Mouse (Mus musculus) gastrocnemius, postnatal 36 days (tissue): Measurements from ENCODE around the gene 4921504E06Rik. TPM values are rescaled to one million over a fixed set of nuclear protein-coding genes. Genes with fewer than 3 reads are reported as not detected.

ENCODE experiments used
- DNase-seq, 2 experiments: peaks; one replicate each; pipeline ENCODE4 v3.0.0; 2022
- intact Hi-C: fragments of 180-260 bp; cut with DNase I; formaldehyde crosslinking; loops from one replicate; pipeline ENCODE4 v1.15.1; 2025
- total RNA-seq, 2 experiments: library from RNA; stranded (reverse); gene quantifications; 2 replicates each; pipeline ENCODE4 v1.2.3; 2021

Gene 4921504E06Rik
- total RNA-seq, 2 experiments from 2014 or later, result not detected

GRCm38 (mm10) chr2:19512381-19512780, 41.3 kb downstream of the 4921504E06Rik start:
- intact Hi-C loops, result loop anchor here (10.0 kb wide), 1 partner anchor 392 kb away; the partner anchor contains the start of gene Etl4
- DNase-seq, result no peak

DNA sequence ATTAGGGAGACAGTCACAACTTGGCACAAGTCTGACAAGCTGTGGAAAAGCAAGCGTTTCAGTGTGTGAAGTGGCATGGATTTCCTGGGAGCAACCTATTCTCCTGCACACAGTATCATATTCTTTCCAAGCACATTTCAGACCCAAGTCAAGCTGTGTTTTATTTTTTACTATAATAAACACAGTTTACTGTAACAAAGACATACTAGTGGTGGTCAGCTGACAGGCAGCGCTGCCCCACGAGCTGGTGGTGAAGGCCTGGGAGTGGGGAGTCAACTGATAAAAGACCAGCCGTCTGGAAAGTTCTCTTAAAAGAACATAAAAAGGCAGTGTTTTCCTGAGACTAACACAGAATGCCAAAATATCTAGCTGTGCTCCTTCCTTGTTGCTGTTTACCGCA, 42.7 kb downstream of the 4921504E06Rik start:
- intact Hi-C loops, result loop anchor here (10.0 kb wide), 1 partner anchor 394 kb away; the partner anchor contains the start of gene Etl4
- DNase-seq, result no peak

DNA sequence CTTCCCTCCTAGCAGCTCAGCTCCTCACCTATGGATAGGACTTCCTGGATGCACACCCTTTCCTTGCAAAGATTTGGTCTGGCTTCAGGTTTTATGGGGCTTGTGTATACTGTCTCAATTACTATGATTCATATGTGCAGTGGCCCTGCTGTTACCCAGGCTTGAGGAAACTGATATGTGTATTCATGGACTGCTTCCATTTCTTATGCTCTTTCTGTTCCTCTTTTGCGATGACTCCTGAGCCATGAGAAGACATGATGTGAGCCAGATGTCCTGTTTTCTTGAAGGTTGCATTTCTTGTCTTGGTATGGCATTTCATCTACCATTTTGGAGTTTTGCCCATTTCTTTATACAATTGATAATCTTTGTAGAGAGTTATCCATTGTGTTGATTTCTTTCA, 48.0 kb downstream of the 4921504E06Rik start:
- intact Hi-C loops, result no loop called here
- no peak for DNase-seq

- DNase-seq, result no peak
- intact Hi-C loops, result no loop called here
Observed at GRCm38 (mm10) chr2:19490262-19490661, 63.5 kb downstream of the 4921504E06Rik start.

DNA sequence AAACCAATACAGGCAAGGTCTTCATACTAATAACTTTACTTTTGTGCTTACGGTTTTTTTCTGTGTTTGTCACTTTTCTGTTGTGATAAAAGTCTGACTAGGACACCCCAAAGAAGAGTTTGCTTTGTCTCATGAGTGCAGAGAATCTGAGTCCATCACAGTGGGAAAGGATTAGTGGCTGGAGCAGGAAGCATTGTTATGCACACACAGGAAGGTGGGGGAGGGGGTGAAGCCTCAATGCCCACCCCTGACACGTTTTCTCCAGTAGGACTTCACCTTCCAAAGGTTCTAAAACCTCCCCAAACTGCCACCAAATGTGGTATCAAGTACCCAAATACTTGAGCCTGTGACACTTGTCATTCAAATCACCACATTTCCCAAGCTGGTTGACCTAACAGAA, 91.8 kb downstream of the 4921504E06Rik start:
- intact Hi-C loops, result no loop called here
- no peak for DNase-seq

DNA sequence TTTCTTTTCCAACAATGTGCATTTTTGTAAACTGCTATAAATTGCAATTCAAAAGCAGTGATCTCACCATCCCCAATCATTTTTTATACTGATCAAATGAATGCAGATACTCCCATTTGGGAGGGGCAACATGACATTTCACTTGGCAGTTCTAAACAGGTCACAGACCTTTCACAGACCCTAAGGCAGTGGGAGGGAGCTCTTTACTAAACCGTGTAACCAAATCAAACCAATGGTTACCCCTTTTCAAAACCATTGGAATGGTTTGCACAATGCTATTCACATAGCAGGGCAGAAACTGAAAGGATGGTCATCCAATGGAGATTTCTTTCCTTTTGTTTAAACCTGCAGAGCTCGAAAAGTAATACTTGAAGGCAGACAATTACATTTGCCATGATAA, 94.9 kb downstream of the 4921504E06Rik start:
- DNase-seq, result no peak
- intact Hi-C loops, result no loop called here

- no peak for DNase-seq
- intact Hi-C loops, result no loop called here
Observed at GRCm38 (mm10) chr2:19455857-19456482, 97.7 kb downstream of the 4921504E06Rik start.

DNA sequence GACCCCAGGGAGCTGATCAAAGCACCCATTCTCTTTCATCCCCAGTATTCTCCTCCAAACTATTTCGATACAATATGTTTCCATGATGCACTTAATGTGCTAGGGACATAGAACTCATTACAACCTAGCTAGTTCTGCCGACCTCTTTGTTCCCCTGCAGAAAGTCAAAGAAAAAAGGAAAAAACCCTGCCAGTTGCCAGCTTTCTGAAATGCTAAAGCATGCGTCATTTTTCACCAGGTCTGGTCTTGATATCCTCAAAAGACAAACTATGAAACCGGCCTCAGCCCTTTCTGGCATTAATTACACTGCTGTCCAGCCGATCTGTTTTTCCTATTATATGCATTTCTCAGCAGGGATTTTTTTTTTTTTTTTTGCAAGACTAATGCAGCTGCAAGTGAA, 98.5 kb downstream of the 4921504E06Rik start:
- no peak for DNase-seq
- intact Hi-C loops, result no loop called here

DNA sequence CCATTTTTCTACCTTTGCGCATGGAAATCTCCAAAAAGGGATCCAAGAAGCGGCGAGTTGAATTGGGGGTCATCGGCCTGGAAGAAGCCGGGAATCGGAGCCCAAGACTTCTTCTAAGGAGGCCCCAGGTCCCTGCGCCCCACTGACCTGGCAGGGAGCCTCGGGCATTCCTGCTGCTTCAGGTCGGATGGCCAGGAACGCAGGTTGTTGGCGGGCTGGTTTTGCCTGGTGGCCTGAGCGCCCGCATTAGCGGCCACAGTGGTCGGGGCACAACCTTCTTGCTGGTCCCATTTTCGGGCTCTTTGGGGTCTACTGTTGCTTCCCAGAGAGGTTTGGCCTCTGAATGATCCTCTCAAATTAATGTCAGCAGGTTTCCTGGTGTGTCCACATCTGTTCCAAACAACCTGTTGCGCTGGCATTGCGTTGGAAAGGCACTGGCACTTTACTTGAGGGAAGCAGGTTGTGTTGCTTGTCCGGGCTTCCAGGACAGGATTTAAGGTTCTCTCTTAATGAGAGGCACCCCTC, 101.1 kb downstream of the 4921504E06Rik start:
- intact Hi-C loops, result no loop called here
- no peak for DNase-seq

- intact Hi-C loops, result no loop called here
Observed at GRCm38 (mm10) chr2:19449308-19449707, 104.4 kb downstream of the 4921504E06Rik start.

DNA sequence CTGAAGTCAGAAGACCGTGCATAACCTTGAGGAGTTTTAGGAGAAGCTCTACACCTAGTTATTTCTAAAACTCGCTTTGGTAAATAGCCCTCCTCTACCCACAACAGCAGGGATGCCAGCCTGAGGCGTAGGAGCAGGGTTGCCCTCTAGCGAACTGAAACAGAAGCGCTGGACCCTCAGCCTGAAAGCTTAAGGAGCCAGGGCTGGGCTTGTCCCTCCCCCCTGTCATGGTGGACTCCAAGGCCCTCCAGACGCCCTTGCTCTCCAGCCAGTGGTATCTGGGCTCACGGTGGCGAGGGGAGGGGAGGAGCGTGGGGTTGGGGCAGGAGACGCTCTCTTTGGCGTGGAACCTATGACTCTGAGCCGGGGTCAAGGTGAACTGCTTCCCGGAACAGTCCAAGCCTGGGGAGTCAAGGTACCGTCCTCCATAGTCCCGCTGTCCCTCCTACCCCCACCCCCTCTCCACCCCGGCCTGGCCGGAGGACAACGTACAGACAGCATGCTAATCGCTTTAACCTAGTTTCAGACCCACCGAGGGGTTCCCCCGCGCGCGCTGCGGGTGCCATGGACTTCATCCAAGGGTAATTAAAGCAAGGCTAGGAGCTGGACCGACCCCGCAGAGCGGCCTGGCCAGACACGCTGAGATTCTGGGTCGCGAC, 105.5 kb downstream of the 4921504E06Rik start:
- no peak for DNase-seq
- intact Hi-C loops, result no loop called here

More at GRCm38 (mm10) chr2:19449308-19449707, 104.4 kb downstream of the 4921504E06Rik start:
- no peak for DNase-seq

DNA sequence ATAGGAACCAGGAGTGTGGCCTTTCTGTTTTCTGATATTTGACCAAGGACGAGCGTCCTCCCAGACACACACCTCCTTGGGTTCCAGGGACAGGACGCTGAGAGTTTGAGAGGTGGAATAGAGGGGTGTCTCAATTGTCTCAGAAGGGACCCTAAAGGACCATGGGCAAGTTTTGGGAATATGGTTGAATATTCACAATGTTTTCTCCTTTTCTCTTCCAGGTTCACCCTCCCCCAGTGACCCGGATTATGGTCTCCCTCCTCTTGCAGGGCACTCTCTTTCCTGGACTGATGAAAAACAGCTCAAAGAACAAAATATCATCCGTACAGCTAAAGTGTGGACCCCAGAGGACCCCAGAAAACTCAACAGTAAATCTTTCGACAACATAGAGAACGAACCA, 107.0 kb downstream of the 4921504E06Rik start:
- intact Hi-C loops, result no loop called here
- no peak for DNase-seq

DNA sequence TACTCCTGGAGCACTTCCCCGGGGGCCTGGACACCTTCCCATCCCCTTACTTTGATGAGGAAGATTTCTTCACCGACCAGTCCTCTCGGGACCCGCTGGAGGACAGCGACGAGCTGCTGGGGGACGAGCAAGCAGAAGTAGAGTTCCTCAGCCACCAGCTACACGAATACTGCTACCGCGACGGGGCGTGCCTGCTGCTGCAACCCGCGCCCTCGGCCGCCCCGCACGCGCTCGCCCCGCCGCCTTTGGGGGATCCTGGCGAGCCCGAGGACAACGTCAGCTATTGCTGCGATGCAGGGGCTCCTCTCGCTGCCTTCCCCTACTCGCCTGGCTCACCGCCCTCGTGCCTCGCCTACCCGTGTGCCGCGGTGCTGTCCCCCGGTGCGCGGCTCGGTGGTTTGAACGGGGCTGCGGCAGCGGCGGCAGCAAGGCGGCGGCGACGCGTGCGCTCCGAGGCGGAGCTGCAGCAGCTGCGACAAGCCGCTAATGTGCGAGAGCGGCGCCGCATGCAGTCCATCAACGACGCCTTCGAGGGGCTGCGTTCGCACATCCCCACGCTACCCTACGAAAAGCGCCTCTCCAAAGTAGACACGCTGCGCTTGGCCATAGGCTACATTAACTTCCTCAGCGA, 107.7 kb downstream of the 4921504E06Rik start:
- intact Hi-C loops, result no loop called here
- no peak for DNase-seq

DNA sequence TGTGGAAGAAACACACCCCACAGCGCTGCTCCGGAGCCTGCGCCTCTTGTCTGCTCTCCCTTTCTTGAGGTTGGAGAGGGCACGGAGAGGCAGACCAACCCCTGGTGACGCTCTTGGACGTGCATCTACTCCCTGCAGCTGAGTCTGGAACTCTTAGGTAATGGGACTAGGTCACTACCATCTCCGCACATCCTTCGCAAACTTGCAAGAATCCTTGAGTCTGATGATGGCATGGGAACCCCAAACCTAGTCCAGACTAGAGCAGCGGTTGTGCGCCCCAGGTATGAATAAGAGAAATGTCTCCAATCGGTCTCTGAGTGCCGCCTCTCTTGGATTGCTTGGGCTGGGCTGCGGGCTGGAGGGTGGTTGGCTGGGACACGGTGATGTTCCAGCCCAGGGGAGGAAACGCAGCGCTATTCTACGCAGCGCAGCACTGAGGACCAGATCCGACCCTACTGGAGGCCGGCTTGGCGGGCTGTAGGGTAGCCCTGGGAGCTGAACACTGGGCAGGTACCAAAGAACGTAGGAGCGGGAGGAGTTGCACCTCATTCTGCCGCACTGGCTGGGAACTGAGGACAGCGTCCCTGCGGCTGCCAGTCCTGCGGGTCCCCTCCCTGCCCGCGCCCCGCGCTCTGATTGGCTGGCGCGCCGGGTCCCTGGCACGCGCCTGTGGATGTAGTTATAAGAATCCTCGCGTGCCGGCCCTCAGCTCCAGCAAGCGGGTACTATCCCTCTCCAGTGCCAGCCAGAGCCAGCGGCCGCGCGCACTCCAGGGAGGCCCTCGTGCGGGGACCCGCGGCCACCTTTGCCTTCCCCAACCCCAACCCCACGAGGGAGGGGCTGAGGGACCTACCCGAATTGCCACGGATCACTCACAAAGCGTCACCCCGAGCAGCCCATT, 108.5 kb downstream of the 4921504E06Rik start, which contains the start of gene Ptf1a:
Ptf1a (plus strand) TSS at position 733 of the 901 bp plus-strand sequence.
- no peak for DNase-seq
- intact Hi-C loops, result no loop called here

- intact Hi-C loops, result no loop called here
- no peak for DNase-seq
Observed at GRCm38 (mm10) chr2:19444346-19444745, 109.4 kb downstream of the 4921504E06Rik start.

DNA sequence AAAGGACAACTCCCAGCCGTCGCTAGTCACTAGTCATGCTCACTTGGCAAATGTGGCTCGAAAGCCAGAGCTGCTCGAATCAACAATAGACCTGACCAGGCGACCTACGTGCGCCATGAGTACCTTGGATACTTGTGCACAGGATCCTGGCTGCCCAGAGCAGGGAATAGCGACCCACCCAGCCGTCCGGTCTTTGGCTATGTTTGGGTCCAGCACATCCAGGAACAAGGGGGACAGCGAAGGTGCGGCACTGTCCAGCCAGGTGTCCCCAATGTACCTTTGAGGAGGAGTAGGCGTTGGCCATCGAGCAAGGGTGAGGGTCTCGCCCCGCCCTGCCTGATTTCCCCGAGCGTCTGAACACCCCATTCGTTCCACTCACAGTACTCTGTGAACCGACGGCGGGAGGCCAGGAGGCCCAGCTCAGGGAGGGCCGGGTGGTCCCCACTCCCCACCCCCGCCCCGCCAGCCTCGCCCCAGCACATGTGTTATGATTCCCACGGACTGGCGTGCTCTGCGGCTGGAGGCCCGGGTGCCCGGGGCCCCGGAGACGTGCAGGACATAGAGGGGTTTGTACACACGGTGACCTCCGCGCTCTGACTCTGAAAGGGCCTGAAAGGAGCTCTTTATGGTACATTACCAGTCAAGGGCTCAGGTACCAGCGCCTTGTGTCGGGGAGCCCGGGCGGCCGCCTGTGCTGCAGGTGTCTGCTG, 121.9 kb downstream of the 4921504E06Rik start:
- intact Hi-C loops, result no loop called here
- no peak for DNase-seq

DNA sequence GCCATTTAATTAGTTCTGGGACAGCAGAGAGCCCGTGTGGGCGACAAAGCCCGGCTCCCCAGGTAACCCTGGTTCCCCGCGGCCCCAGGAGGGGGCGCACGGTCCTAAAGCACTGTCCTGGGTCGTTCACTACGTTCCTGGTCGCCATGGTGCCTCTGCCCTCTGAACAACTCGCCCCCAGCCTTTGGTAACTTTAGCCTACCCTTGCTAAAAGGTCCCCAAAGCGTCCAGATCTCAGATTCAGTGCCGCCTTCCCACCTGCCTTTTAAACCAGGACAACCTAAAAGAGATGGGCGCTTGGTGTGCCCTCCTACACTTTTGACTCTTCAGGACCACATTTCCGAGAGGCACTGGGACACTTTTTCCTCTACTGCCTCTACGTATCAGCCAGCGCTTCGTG, 122.5 kb downstream of the 4921504E06Rik start:
- intact Hi-C loops, result no loop called here
- DNase-seq, result no peak

- intact Hi-C loops, result no loop called here
- DNase-seq, result no peak
Observed at GRCm38 (mm10) chr2:19430746-19431145, 123.0 kb downstream of the 4921504E06Rik start.
